Comparison of ENCODE assay signal across 8 mouse cellular contexts in the genomic region with DNA sequence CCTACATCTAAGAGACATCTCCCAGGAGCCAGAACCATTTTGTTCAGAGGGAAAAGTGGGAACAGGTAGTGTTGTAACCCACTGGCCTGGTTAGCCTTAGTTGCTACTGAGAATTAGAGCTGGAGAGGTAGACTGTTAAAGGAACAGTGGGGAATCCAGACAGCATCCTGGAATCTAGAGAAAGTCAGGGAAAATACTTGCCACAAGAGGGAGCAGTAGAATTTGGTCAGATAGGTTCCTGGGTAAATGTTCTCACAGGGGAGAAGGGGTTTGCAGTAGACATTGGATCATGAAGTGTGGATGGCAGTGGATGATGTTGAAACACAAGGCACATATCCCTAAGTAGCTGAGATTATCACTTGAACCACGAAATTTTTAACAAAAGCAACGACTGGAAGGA.
A peak's percentile ranks its signal among the peaks of the same experiment; 100 is the strongest.
DNase-seq lines count a peak whose midpoint lies in the region; ATAC-seq lines count a peak whose summit lies in the region.

No protein-coding gene starts in this region.

- H3K4me1 ChIP-seq in kidney, embryonic 16.5 days (ENCODE audit: insufficient read depth, low read length): peaks cover 16% of the 10 kb centered on the region
- H3K4me1 ChIP-seq in kidney, embryonic 15.5 days: peaks cover 30% of the 10 kb centered on the region

- 36% methylated on average over 2 of the region's 2 CpGs for WGBS in kidney, embryonic 16.5 days
- 51% methylated on average over 2 of the region's 2 CpGs for WGBS in kidney, embryonic 15.5 days

- H3K4me3 ChIP-seq in kidney, embryonic 16.5 days (ENCODE audit: low read length): no peak overlapping the region
- H3K4me3 ChIP-seq in kidney, embryonic 15.5 days (replicated peaks): no peak overlapping the region

- ATAC-seq in cerebellum, adult (ENCODE audit: insufficient number of reproducible peaks, low FRiP score, low TSS enrichment): no peak
- ATAC-seq in kidney, embryonic 16.5 days (ENCODE audit: low FRiP score, low TSS enrichment): no peak
- ATAC-seq in kidney, embryonic 15.5 days (replicated peaks; ENCODE audit: low FRiP score): no peak

- peaks cover 2% of the 10 kb centered on the region; the same call in 1 of the 2 replicates for H3K27me3 ChIP-seq in kidney, embryonic 16.5 days (ENCODE audit: insufficient read depth, low read length)
- H3K27me3 ChIP-seq in kidney, embryonic 15.5 days: peaks cover 7% of the 10 kb centered on the region

- no peaks in the 10 kb centered on the region for H3K36me3 ChIP-seq in kidney, embryonic 16.5 days (ENCODE audit: insufficient read depth, low read length)
- H3K36me3 ChIP-seq in kidney, embryonic 15.5 days: no peaks in the 10 kb centered on the region

- peak; percentile 67 for DNase-seq in cerebellum, adult 9-10 months
- peak; percentile 83 for DNase-seq in brain, adult 2 months (ENCODE audit: low read depth, low spot score)
- DNase-seq in lung, postnatal 14 days: peak; percentile 33
- no peak for DNase-seq in spleen, adult 18-20 months
- DNase-seq in right cerebral cortex, postnatal 36 days (ENCODE audit: low spot score in 2 of 2): no peak

- H3K27ac ChIP-seq in kidney, embryonic 16.5 days (ENCODE audit: low read length): no peak overlapping the region
- H3K27ac ChIP-seq in kidney, embryonic 15.5 days: no peak overlapping the region

- no peak overlapping the region for H3K9ac ChIP-seq in kidney, embryonic 16.5 days (replicated peaks; ENCODE audit: low read length)
- no peak overlapping the region for H3K9ac ChIP-seq in kidney, embryonic 15.5 days

- no peaks in the 10 kb centered on the region for H3K9me3 ChIP-seq in kidney, embryonic 16.5 days (ENCODE audit: low read length)
- no peaks in the 10 kb centered on the region for H3K9me3 ChIP-seq in kidney, embryonic 15.5 days (replicated peaks)

- 0 out of 2 replicates have a peak overlapping the region, but pooled peaks have one; percentile 18 for H3K4me2 ChIP-seq in kidney, embryonic 16.5 days (replicated peaks; ENCODE audit: low read depth, low read length)
- H3K4me2 ChIP-seq in kidney, embryonic 15.5 days: no peak overlapping the region

Comparison
In these comparisons a context has a peak if more than half of its experiments do, and no peak if none do; other contexts are left out.
1. DNase-seq: peak in cerebellum, adult 9-10 months (single experiment), brain, adult 2 months (single experiment) and lung, postnatal 14 days (single experiment); none in spleen, adult 18-20 months (0 of 2) and right cerebral cortex, postnatal 36 days (0 of 2).